Mouse (Mus musculus): Measurements from ENCODE around the gene Acp2. TPM values are rescaled to one million over a fixed set of nuclear protein-coding genes. Genes with fewer than 3 reads are reported as not detected.
"Not testable (repeated sequence)": the region's sequence is repeated elsewhere in the genome, so short reads cannot be mapped to it uniquely, and the experiment has no call there.

Gene Acp2
- polyA plus RNA-seq, 1 experiment from 2014 or later: 32.0 TPM

- H3K4me2 ChIP-seq (replicated peaks): no peak overlapping the region
- H3K9ac ChIP-seq: no peak overlapping the region
- 0 out of 2 replicates have a peak, but pooled peaks cover 12% of the 10 kb centered on the region for H3K4me1 ChIP-seq
- H3K27ac ChIP-seq: no peak overlapping the region
- 44% methylated on average over 3 of the region's 3 CpGs for WGBS
- H3K27me3 ChIP-seq: peaks cover 5% of the 10 kb centered on the region; the same call in 1 of the 2 replicates
- no peak for ATAC-seq (ENCODE audit: insufficient number of reproducible peaks, insufficient read depth, low FRiP score, low TSS enrichment)
- H3K9me3 ChIP-seq: no peaks in the 10 kb centered on the region
- H3K36me3 ChIP-seq: no peaks in the 10 kb centered on the region
- H3K4me3 ChIP-seq: no peak overlapping the region
Measured at GRCm38 (mm10) chr2:91196577-91197001, 6.1 kb upstream of the Acp2 start.

GRCm38 (mm10) chr2:91198888-91199287 lies 3.8 kb upstream of the Acp2 start:
- Histone ChIP-seq H3K9me3 (no peaks in the 10 kb centered on the region), H3K36me3 (no peaks in the 10 kb centered on the region), H3K9ac (no peak overlapping the region), H3K27me3 (no peaks in the 10 kb centered on the region), H3K27ac (no peak overlapping the region), H3K4me1 (peaks cover 17% of the 10 kb centered on the region; the same call in 1 of the 2 replicates), H3K4me2 (replicated peaks) (no peak overlapping the region), H3K4me3 (no peak overlapping the region)
- 87% methylated on average over 3 of the region's 3 CpGs for WGBS
- no peak for ATAC-seq (ENCODE audit: insufficient number of reproducible peaks, insufficient read depth, low FRiP score, low TSS enrichment)

- Histone ChIP-seq H3K4me3 (peak overlapping the region; percentile 76), H3K4me1 (peaks cover 12% of the 10 kb centered on the region; the same call in 1 of the 2 replicates), H3K27me3 (no peaks in the 10 kb centered on the region), H3K9me3 (no peaks in the 10 kb centered on the region), H3K36me3 (peaks cover 30% of the 10 kb centered on the region), H3K27ac (peak overlapping the region; percentile 95), H3K9ac (peak overlapping the region; percentile 66), H3K4me2 (replicated peaks) (peak overlapping the region; percentile 69)
- 13% methylated on average over 20 of the region's 20 CpGs for WGBS
- peak; percentile 55 for ATAC-seq (ENCODE audit: insufficient number of reproducible peaks, insufficient read depth, low FRiP score, low TSS enrichment)
Measured at GRCm38 (mm10) chr2:91202972-91203656, 429 bp downstream of the Acp2 start.

GRCm38 (mm10) chr2:91206254-91206775 lies 3.6 kb downstream of the Acp2 start:
- Histone ChIP-seq H3K27ac (no peak overlapping the region), H3K4me3 (no peak overlapping the region), H3K27me3 (no peaks in the 10 kb centered on the region), H3K9ac (no peak overlapping the region), H3K4me1 (peaks cover 12% of the 10 kb centered on the region; the same call in 1 of the 2 replicates), H3K4me2 (replicated peaks) (no peak overlapping the region), H3K36me3 (peaks cover 58% of the 10 kb centered on the region), H3K9me3 (no peaks in the 10 kb centered on the region)
- no peak for ATAC-seq (ENCODE audit: insufficient number of reproducible peaks, insufficient read depth, low FRiP score, low TSS enrichment)
- 90% methylated on average over 9 of the region's 9 CpGs for WGBS

GRCm38 (mm10) chr2:91213311-91213710 lies 10.6 kb downstream of the Acp2 start:
- Histone ChIP-seq H3K4me3 (no peak overlapping the region), H3K4me1 (no peaks in the 10 kb centered on the region), H3K27me3 (no peaks in the 10 kb centered on the region), H3K9ac (no peak overlapping the region), H3K9me3 (no peaks in the 10 kb centered on the region), H3K27ac (no peak overlapping the region), H3K36me3 (peaks cover 50% of the 10 kb centered on the region), H3K4me2 (replicated peaks) (no peak overlapping the region)
- ATAC-seq (ENCODE audit: insufficient number of reproducible peaks, insufficient read depth, low FRiP score, low TSS enrichment): no peak

- no peak overlapping the region for H3K4me3 ChIP-seq
- no peak for ATAC-seq (ENCODE audit: insufficient number of reproducible peaks, insufficient read depth, low FRiP score, low TSS enrichment)
- H3K27me3 ChIP-seq: no peaks in the 10 kb centered on the region
- no peaks in the 10 kb centered on the region for H3K4me1 ChIP-seq
- H3K9me3 ChIP-seq: no peaks in the 10 kb centered on the region
- peaks cover 16% of the 10 kb centered on the region for H3K36me3 ChIP-seq
- no peak overlapping the region for H3K9ac ChIP-seq
- 67% methylated on average over 4 of the region's 4 CpGs for WGBS
- H3K27ac ChIP-seq: no peak overlapping the region
- no peak overlapping the region for H3K4me2 ChIP-seq (replicated peaks)
Measured at GRCm38 (mm10) chr2:91217032-91217431, 14.3 kb downstream of the Acp2 start.

GRCm38 (mm10) chr2:91220501-91220900 lies 17.8 kb downstream of the Acp2 start:
- WGBS: 94% methylated on average over 3 of the region's 3 CpGs
- no peak for ATAC-seq (ENCODE audit: insufficient number of reproducible peaks, insufficient read depth, low FRiP score, low TSS enrichment)
- H3K27ac ChIP-seq: no peak overlapping the region
- H3K4me1 ChIP-seq: no peaks in the 10 kb centered on the region
- H3K9me3 ChIP-seq: no peaks in the 10 kb centered on the region
- H3K9ac ChIP-seq: no peak overlapping the region
- H3K36me3 ChIP-seq: peaks cover 3% of the 10 kb centered on the region; the same call in 1 of the 2 replicates
- H3K27me3 ChIP-seq: no peaks in the 10 kb centered on the region
- H3K4me2 ChIP-seq (replicated peaks): no peak overlapping the region
- H3K4me3 ChIP-seq: no peak overlapping the region

- no peak overlapping the region for H3K4me3 ChIP-seq
- no peak overlapping the region for H3K27ac ChIP-seq
- no peak overlapping the region for H3K9ac ChIP-seq
- no peak overlapping the region for H3K4me2 ChIP-seq (replicated peaks)
- H3K36me3 ChIP-seq: no peaks in the 10 kb centered on the region
- no peaks in the 10 kb centered on the region for H3K27me3 ChIP-seq
- 80% methylated on average over 2 of the region's 2 CpGs for WGBS
- H3K9me3 ChIP-seq: no peaks in the 10 kb centered on the region
- no peak for ATAC-seq (ENCODE audit: insufficient number of reproducible peaks, insufficient read depth, low FRiP score, low TSS enrichment)
- H3K4me1 ChIP-seq: no peaks in the 10 kb centered on the region
Measured at GRCm38 (mm10) chr2:91223614-91224013, 20.9 kb downstream of the Acp2 start.

- Histone ChIP-seq H3K27me3 (no peaks in the 10 kb centered on the region), H3K9ac (no peak overlapping the region), H3K36me3 (no peaks in the 10 kb centered on the region), H3K4me1 (no peaks in the 10 kb centered on the region), H3K4me3 (no peak overlapping the region), H3K4me2 (replicated peaks) (no peak overlapping the region), H3K27ac (no peak overlapping the region), H3K9me3 (no peaks in the 10 kb centered on the region)
- ATAC-seq (ENCODE audit: insufficient number of reproducible peaks, insufficient read depth, low FRiP score, low TSS enrichment): no peak
- WGBS: 62% methylated on average over 2 of the region's 2 CpGs
Measured at GRCm38 (mm10) chr2:91229735-91230134, 27.1 kb downstream of the Acp2 start.

GRCm38 (mm10) chr2:91236601-91237510 lies 34.2 kb downstream of the Acp2 start, which contains the start of gene Ddb2:
Ddb2 (minus strand) TSS chr2:91236982.
- WGBS: 1% methylated on average over 48 of the region's 48 CpGs
- H3K4me2 ChIP-seq (replicated peaks): peak within 1 kb of the TSS; percentile 76

GRCm38 (mm10) chr2:91237511-91238080 lies 34.9 kb downstream of the Acp2 start:
- peak overlapping the region; percentile 63 for H3K4me3 ChIP-seq
- H3K27ac ChIP-seq: peak overlapping the region; percentile 84
- H3K9me3 ChIP-seq, H3K36me3 ChIP-seq, H3K4me1 ChIP-seq, H3K27me3 ChIP-seq: not testable (repeated sequence)
- H3K9ac ChIP-seq: peak overlapping the region; percentile 60; the same call in 1 of the 2 replicates
- H3K4me2 ChIP-seq (replicated peaks): peak overlapping the region; percentile 76
- peak; percentile 50 for ATAC-seq (ENCODE audit: insufficient number of reproducible peaks, insufficient read depth, low FRiP score, low TSS enrichment)
- WGBS: 20% methylated on average over 4 of the region's 4 CpGs

More at GRCm38 (mm10) chr2:91236601-91237510, 34.2 kb downstream of the Acp2 start, which contains the start of gene Ddb2:
- Histone ChIP-seq H3K27ac (peak within 1 kb of the TSS; percentile 84), H3K27me3 (no peaks in the 10 kb centered on the region), H3K4me1 (no peaks in the 10 kb centered on the region; the same call in 1 of the 2 replicates), H3K9ac (peak within 1 kb of the TSS; percentile 60), H3K36me3 (no peaks in the 10 kb centered on the region), H3K9me3 (no peaks in the 10 kb centered on the region), H3K4me3 (peak within 1 kb of the TSS; percentile 63)
- ATAC-seq (ENCODE audit: insufficient number of reproducible peaks, insufficient read depth, low FRiP score, low TSS enrichment): peak; percentile 97
